Mouse (Mus musculus) C2C12 (cell line): ENCODE results near the gene Cdh1.

Experiments used
- CTCF ChIP-seq: IDR thresholded peaks from one replicate; pipeline ENCODE4 v1.5.1; 2011; ENCODE audit not compliant: control insufficient read depth, insufficient read depth, insufficient read length
- MAX ChIP-seq: IDR thresholded peaks from one replicate; pipeline ENCODE4 v1.6.1; 2011; ENCODE audit warnings: mild to moderate bottlenecking, control low read depth
- USF1 ChIP-seq: IDR thresholded peaks from one replicate; pipeline ENCODE4 v1.6.1; 2011; ENCODE audit warnings: low read depth, mild to moderate bottlenecking, control low read depth, moderate library complexity

DNA sequence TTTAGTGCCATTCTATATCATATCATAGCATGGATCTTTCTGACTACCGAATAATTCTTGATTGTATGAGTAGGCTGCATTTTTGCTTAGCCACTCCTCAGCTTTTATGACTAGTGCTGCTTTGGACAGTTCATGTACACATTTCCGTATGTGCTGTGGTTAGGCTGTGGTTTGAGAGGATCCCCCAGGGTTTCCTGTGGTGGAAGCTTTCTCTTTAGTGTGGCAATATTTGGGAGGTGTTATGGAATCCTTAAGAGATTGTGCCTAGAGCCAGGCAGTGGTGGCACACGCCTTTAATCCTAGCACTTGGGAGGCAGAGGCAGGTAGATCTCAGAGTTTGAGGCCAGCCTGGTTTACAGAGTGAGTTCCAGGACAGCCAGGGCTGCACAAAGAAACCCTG, 98.2 kb downstream of the Cdh1 start:
- TF ChIP-seq CTCF (no peak), MAX (no peak), USF1 (no peak)
